Mouse (Mus musculus) kidney, adult 2 months (tissue): ENCODE data around the gene Igsf9.

Source experiments
- CTCF ChIP-seq: fragments of 200-500 bp; conservative IDR thresholded peaks from 2 replicates; pipeline ENCODE4 v1.5.1; 2011; ENCODE audit warnings: low read depth, mild to moderate bottlenecking, control low read depth, low read length, moderate library complexity, mixed read lengths; ENCODE audit not compliant: insufficient read depth, insufficient read length
- POLR2A ChIP-seq: fragments of 200-500 bp; IDR thresholded peaks from one replicate; pipeline ENCODE4 v1.6.1; 2011; ENCODE audit warnings: low read depth, low read length, control low read depth

- TF ChIP-seq CTCF (no peak), POLR2A (no peak)
Measured at GRCm38 (mm10) chr1:172514551-172515268, 33.1 kb downstream of the Igsf9 start.
